Comparison of ENCODE assay signal across 8 mouse cellular contexts in the genomic region with DNA sequence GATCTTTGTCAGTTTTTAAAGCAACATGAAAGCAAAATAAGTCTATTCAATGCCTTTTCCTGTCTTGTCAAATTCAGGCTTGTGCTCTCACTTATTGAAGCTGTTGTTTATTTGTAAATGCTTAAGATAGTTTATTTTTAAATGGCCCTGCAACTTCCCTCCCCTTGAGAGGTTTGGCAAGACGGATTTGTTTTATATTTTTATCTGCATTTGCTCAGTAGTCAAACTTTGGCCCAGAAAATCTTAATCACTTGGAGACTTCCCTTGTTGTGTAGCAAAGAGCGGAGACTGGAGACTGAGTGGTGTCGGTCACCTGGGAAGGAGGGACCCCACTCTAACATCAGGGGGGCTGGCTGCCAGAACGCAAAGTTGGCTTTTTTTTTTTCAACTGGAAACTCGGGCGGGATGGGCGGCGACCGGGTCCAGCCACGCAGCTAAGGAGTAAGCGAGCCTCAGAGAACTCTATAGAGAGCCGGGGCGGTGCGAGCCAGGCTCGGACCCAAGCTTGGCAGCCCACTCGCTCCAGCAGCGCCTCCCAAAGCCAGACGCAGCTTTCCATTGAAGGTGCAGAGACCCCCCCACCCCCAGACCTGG. TPM values are rescaled to one million over a fixed set of nuclear protein-coding genes. Genes with fewer than 3 reads are reported as not detected.
A peak's percentile ranks its signal among the peaks of the same experiment; 100 is the strongest.
DNase-seq lines count a peak whose midpoint lies in the region; ATAC-seq and TF ChIP-seq lines count a peak whose summit lies in the region.

No protein-coding gene starts in this region.

- intact Hi-C loops in gastrocnemius, adult 2 months (cut with DNase I), result loop anchor here (5.0 kb wide), 2 partner anchors 110 to 200 kb away; no protein-coding TSS in a partner anchor
- intact Hi-C loops in left cerebral cortex, postnatal 36 days (cut with DNase I), result loop anchor here (5.0 kb wide), 2 partner anchors 115 to 200 kb away; no protein-coding TSS in a partner anchor

- H3K4me1 ChIP-seq in forebrain, embryonic 13.5 days, result peaks cover 23% of the 10 kb centered on the region
- H3K4me1 ChIP-seq in liver, postnatal 0 days (ENCODE audit: insufficient read depth), result peaks cover 5% of the 10 kb centered on the region; the same call in 1 of the 2 replicates

- no peaks in the 10 kb centered on the region for H3K9me3 ChIP-seq in forebrain, embryonic 13.5 days (replicated peaks)
- H3K9me3 ChIP-seq in liver, postnatal 0 days (ENCODE audit: low read length), result no peaks in the 10 kb centered on the region

- no peaks in the 10 kb centered on the region for H3K27me3 ChIP-seq in C2C12 (ENCODE audit: control insufficient read depth, insufficient read depth, insufficient read length)
- H3K27me3 ChIP-seq in forebrain, embryonic 13.5 days, result no peaks in the 10 kb centered on the region
- no peaks in the 10 kb centered on the region for H3K27me3 ChIP-seq in liver, postnatal 0 days (ENCODE audit: insufficient read depth, low read length)

- peaks cover 39% of the 10 kb centered on the region for H3K79me2 ChIP-seq in C2C12 (ENCODE audit: control insufficient read depth, insufficient read depth)

- H3K27ac ChIP-seq in gastrocnemius, adult 2 months, result peak overlapping the region; percentile 99
- peak overlapping the region; percentile 70; the same call in 1 of the 2 replicates for H3K27ac ChIP-seq in forebrain, embryonic 13.5 days
- H3K27ac ChIP-seq in liver, postnatal 0 days (ENCODE audit: low read depth), result peak overlapping the region; percentile 72

- DNase-seq in gastrocnemius, adult 2 months, result no peak
- DNase-seq in gastrocnemius, postnatal 4 days (ENCODE audit: low spot score in 2 of 2), result no peak
- DNase-seq in liver, postnatal 0 days, result no peak
- no peak for DNase-seq in left cerebral cortex, postnatal 36 days (ENCODE audit: low spot score in 2 of 2)
- no peak for DNase-seq in frontal cortex, postnatal 25 days (ENCODE audit: low spot score in 2 of 2)
- DNase-seq in right cerebral cortex, postnatal 14 days, result no peak

- no peak for ATAC-seq in forebrain, embryonic 13.5 days
- peak; percentile 74 for ATAC-seq in liver, postnatal 0 days

- H3K9ac ChIP-seq in forebrain, embryonic 13.5 days, result peak overlapping the region; percentile 97
- H3K9ac ChIP-seq in liver, postnatal 0 days (replicated peaks), result peak overlapping the region; percentile 96

- no peak for TF ChIP-seq EP300 in liver, postnatal 0 days (IDR thresholded peaks at IDR 0.05; ENCODE audit: low read depth)

- 1% methylated on average over 18 of the region's 18 CpGs for WGBS in forebrain, embryonic 13.5 days
- WGBS in liver, postnatal 0 days (ENCODE audit: insufficient replicate concordance), result 2% methylated on average over 18 of the region's 18 CpGs

- peak overlapping the region; percentile 75 for H3K4me2 ChIP-seq in forebrain, embryonic 13.5 days
- H3K4me2 ChIP-seq in liver, postnatal 0 days (ENCODE audit: low read depth, low read length), result peak overlapping the region; percentile 87

- peaks cover 37% of the 10 kb centered on the region for H3K79me3 ChIP-seq in C2C12 (ENCODE audit: low read depth)

- TF ChIP-seq CTCF in gastrocnemius, adult 2 months (IDR thresholded peaks at IDR 0.05), result no peak
- TF ChIP-seq CTCF in C2C12 (IDR thresholded peaks at IDR 0.05; ENCODE audit: control insufficient read depth, insufficient read depth, insufficient read length), result no peak
- no peak for TF ChIP-seq CTCF in liver, postnatal 0 days (IDR thresholded peaks at IDR 0.05; ENCODE audit: low read depth)

- peak overlapping the region; percentile 94 for H3K4me3 ChIP-seq in gastrocnemius, adult 2 months
- H3K4me3 ChIP-seq in C2C12 (ENCODE audit: insufficient read depth, poor library complexity, severe bottlenecking), result peak overlapping the region; percentile 2
- peak overlapping the region; percentile 87 for H3K4me3 ChIP-seq in forebrain, embryonic 13.5 days
- H3K4me3 ChIP-seq in liver, postnatal 0 days (ENCODE audit: low read depth, low read length), result peak overlapping the region; percentile 93

- H3K36me3 ChIP-seq in C2C12 (ENCODE audit: control insufficient read depth, insufficient read depth), result no peaks in the 10 kb centered on the region
- no peaks in the 10 kb centered on the region for H3K36me3 ChIP-seq in forebrain, embryonic 13.5 days (ENCODE audit: poor library complexity, severe bottlenecking)
- H3K36me3 ChIP-seq in liver, postnatal 0 days (replicated peaks; ENCODE audit: insufficient read depth, low read length), result no peaks in the 10 kb centered on the region

- H3ac ChIP-seq in C2C12 (ENCODE audit: control insufficient read depth, insufficient read length, low read depth), result peak overlapping the region; percentile 12

TF ChIP-seq in C2C12, 6 proteins besides CTCF, POLR2A, EP300 and RAD21:
- TF ChIP-seq MYOD1 (IDR thresholded peaks at IDR 0.05; ENCODE audit: control insufficient read depth, insufficient read length, low read depth) (no peak), MYOG (IDR thresholded peaks at IDR 0.05; ENCODE audit: control insufficient read depth, extremely low read depth, insufficient read length) (no peak), FOSL1 (IDR thresholded peaks at IDR 0.05; ENCODE audit: insufficient read depth, low read length, poor library complexity, severe bottlenecking) (no peak), CEBPB (IDR thresholded peaks at IDR 0.05; ENCODE audit: low read depth) (no peak), USF1 (IDR thresholded peaks at IDR 0.05; ENCODE audit: low read depth) (no peak), MAX (IDR thresholded peaks at IDR 0.05) (no peak)

RNA-seq across cellular contexts. Expression of a gene that starts 6.0 kb away (rescaled TPM):
- total RNA-seq in gastrocnemius, adult 2 months (2021), result 10 to 100 TPM; 15.6 to 16.5 TPM
- 10 to 100 TPM; 47.6 to 52.4 TPM for total RNA-seq in gastrocnemius, postnatal 4 days (2021)
- 20.9 TPM for polyA plus RNA-seq in C2C12 (2012; fragmentation: generic; extraction: Trizol)
- polyA plus RNA-seq in forebrain, embryonic 13.5 days (2015; fragmentation: Nextera tagmentation; extraction: Ambion mirVana), result 77.4 and 78.7 TPM in 2 replicates
- 13.4 and 13.9 TPM in 2 replicates for polyA plus RNA-seq in liver, postnatal 0 days (2015; fragmentation: Nextera tagmentation; extraction: Ambion mirVana)
- total RNA-seq in left cerebral cortex, postnatal 36 days (2021), result 10 to 100 TPM; 54.6 TPM

RNA-seq across cellular contexts. Expression of a gene that starts 30.3 kb away (rescaled TPM):
- 1 to 10 TPM; 1.5 to 2.5 TPM for total RNA-seq in gastrocnemius, adult 2 months (2021)
- total RNA-seq in gastrocnemius, postnatal 4 days (2021), result 1 to 10 TPM; 3.1 to 3.7 TPM
- not detected for polyA plus RNA-seq in C2C12 (2012; fragmentation: generic; extraction: Trizol)
- polyA plus RNA-seq in forebrain, embryonic 13.5 days (2015; fragmentation: Nextera tagmentation; extraction: Ambion mirVana), result 17.9 and 21.6 TPM in 2 replicates
- 1.8 and 1.9 TPM in 2 replicates for polyA plus RNA-seq in liver, postnatal 0 days (2015; fragmentation: Nextera tagmentation; extraction: Ambion mirVana)
- 10 to 100 TPM; 10.5 to 13.3 TPM for total RNA-seq in left cerebral cortex, postnatal 36 days (2021)

RNA-seq across cellular contexts. Expression of a gene that starts 57.1 kb away (rescaled TPM):
- 1 to 10 TPM; 3.9 to 8.8 TPM for total RNA-seq in gastrocnemius, adult 2 months (2021)
- total RNA-seq in gastrocnemius, postnatal 4 days (2021), result 10 to 100 TPM in 1 of 2 experiments, 1 to 10 TPM in 1; 8.8 to 10.1 TPM
- 2.5 TPM for polyA plus RNA-seq in C2C12 (2012; fragmentation: generic; extraction: Trizol)
- 34.1 and 39.3 TPM in 2 replicates for polyA plus RNA-seq in forebrain, embryonic 13.5 days (2015; fragmentation: Nextera tagmentation; extraction: Ambion mirVana)
- 3.3 and 3.6 TPM in 2 replicates for polyA plus RNA-seq in liver, postnatal 0 days (2015; fragmentation: Nextera tagmentation; extraction: Ambion mirVana)
- total RNA-seq in left cerebral cortex, postnatal 36 days (2021), result 10 to 100 TPM; 41.1 to 50.4 TPM

Comparison
In these comparisons a context has a peak if more than half of its experiments do, and no peak if none do; other contexts are left out.
1. H3K4me3 ChIP-seq: peak in every context shown above with its lines; median percentile 94 in gastrocnemius, adult 2 months; 93 in liver, postnatal 0 days; 87 in forebrain, embryonic 13.5 days; 2 in C2C12.